Mouse (Mus musculus): ENCODE data around the gene Cyth1. TPM values are rescaled to one million over a fixed set of nuclear protein-coding genes. Genes with fewer than 3 reads are reported as not detected.
A peak's percentile ranks its signal among the peaks of the same experiment; 100 is the strongest.

Cyth1 gene
- polyA plus RNA-seq, 1 experiment from 2014 or later = 12.4 TPM

DNA sequence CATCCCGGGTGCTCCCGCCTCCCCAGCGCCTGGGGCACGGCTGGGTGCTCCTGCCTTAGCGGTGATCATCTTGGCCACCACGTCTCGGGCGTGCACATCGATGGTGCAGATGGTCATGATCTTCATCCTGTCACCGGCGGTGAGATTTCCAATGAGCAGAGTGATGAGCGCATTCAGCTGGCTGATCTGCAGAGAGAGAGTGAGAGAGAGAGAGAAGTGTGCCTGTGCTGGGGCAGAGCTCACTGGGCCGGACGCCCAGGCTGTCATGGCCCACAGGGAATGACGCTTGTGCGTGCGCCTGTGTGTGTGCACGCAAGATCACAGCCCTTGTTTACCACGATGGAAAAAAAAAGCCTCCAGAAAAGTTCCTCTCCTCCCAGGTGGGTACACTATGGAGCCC lies 159.5 kb downstream of the Cyth1 start:
- Histone ChIP-seq H3K4me1 (ENCODE audit: control insufficient read depth, insufficient read depth, low read length) (peaks cover 13% of the 10 kb centered on the region; the same call in 1 of the 2 replicates), H3K4me2 (replicated peaks; ENCODE audit: low read depth, low read length) (no peak overlapping the region), H3K27me3 (ENCODE audit: control insufficient read depth, insufficient read depth, low read length) (no peaks in the 10 kb centered on the region), H3K27ac (ENCODE audit: low read depth, low read length) (no peak overlapping the region), H3K36me3 (ENCODE audit: control insufficient read depth, insufficient read depth, low read length) (no peaks in the 10 kb centered on the region), H3K9me3 (ENCODE audit: control insufficient read depth, low read length) (peaks cover 6% of the 10 kb centered on the region; the same call in 1 of the 2 replicates), H3K9ac (ENCODE audit: low read depth, low read length) (no peak overlapping the region), H3K4me3 (ENCODE audit: low read length) (no peak overlapping the region)
- ATAC-seq (ENCODE audit: low FRiP score, low TSS enrichment) = no peak
- WGBS = 86% methylated on average over 19 of the region's 19 CpGs

DNA sequence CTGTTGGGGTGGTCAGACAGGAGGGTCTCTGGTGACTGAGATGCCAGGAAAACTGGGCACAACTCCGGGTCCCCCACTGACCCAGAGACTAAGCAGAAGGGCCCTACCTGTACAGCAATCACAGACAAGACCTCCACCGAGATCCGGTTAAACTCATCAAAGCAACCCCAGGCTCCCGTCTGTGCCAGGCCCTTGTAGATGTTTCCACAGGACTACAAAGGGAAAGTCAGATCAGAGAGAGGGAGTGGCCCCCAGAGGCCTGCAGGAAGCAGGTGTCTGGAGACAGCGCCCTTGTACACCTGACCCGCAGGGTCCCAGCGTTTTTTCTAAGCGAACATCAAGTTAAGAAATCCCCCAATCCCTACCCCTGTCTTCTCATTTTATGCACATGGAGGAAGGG lies 162.4 kb downstream of the Cyth1 start:
- Histone ChIP-seq H3K9me3 (ENCODE audit: control insufficient read depth, low read length) (peaks cover 2% of the 10 kb centered on the region; the same call in 1 of the 2 replicates), H3K4me3 (ENCODE audit: low read length) (no peak overlapping the region), H3K9ac (ENCODE audit: low read depth, low read length) (no peak overlapping the region), H3K36me3 (ENCODE audit: control insufficient read depth, insufficient read depth, low read length) (no peaks in the 10 kb centered on the region), H3K27ac (ENCODE audit: low read depth, low read length) (no peak overlapping the region), H3K4me2 (replicated peaks; ENCODE audit: low read depth, low read length) (no peak overlapping the region), H3K27me3 (ENCODE audit: control insufficient read depth, insufficient read depth, low read length) (no peaks in the 10 kb centered on the region), H3K4me1 (ENCODE audit: control insufficient read depth, insufficient read depth, low read length) (peaks cover 18% of the 10 kb centered on the region; the same call in 1 of the 2 replicates)
- WGBS = 72% methylated on average over 8 of the region's 8 CpGs
- ATAC-seq (ENCODE audit: low FRiP score, low TSS enrichment) = no peak

DNA sequence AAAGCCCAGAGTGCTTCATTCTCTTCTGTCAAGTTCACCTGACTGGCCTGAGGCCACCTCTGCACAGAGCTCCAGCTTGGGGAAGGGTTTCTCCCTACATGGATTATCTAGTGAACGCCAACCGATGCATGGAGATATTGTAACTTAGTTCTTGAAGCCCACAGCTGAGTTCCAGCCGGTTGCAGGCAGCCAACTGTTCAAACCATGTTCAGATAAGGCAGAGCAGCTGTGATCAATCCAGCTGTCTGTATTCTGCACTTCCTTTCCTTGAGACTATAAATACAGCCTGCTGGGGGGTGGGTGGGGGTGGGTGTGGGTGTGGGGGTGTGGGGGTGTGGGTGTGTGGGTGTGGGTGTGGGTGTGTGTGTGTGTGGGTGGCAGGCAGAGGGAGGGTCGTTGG lies 163.2 kb downstream of the Cyth1 start:
- no peak overlapping the region for H3K4me3 ChIP-seq (ENCODE audit: low read length)
- no peak overlapping the region for H3K9ac ChIP-seq (ENCODE audit: low read depth, low read length)
- peaks cover 18% of the 10 kb centered on the region; the same call in 1 of the 2 replicates for H3K4me1 ChIP-seq (ENCODE audit: control insufficient read depth, insufficient read depth, low read length)
- 39% methylated on average over 4 of the region's 4 CpGs for WGBS
- no peak overlapping the region for H3K27ac ChIP-seq (ENCODE audit: low read depth, low read length)
- H3K9me3 ChIP-seq (ENCODE audit: control insufficient read depth, low read length) = no peaks in the 10 kb centered on the region
- no peak overlapping the region for H3K4me2 ChIP-seq (replicated peaks; ENCODE audit: low read depth, low read length)
- H3K36me3 ChIP-seq (ENCODE audit: control insufficient read depth, insufficient read depth, low read length) = no peaks in the 10 kb centered on the region
- no peak for ATAC-seq (ENCODE audit: low FRiP score, low TSS enrichment)
- no peaks in the 10 kb centered on the region for H3K27me3 ChIP-seq (ENCODE audit: control insufficient read depth, insufficient read depth, low read length)

DNA sequence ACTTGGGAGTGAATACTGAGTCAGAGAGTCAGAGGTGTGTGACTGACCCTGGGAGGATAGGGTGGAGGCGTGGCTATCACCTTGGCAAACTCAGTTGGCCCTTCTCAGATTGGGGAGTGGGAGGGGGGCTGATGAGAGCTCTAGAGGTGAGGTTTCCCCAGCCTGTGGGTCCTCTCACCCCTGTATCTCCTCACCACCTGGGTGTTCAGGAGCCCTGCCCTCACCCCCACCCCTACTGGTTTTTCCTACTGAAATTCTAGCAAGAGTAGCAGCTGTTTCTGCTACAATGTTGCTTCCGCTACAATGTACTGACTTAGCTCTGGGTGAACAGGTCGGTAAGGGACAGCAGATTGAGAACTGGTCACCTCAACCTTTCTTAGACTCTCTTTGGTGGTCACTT lies 164.1 kb downstream of the Cyth1 start:
- H3K4me1 ChIP-seq (ENCODE audit: control insufficient read depth, insufficient read depth, low read length) = peaks cover 24% of the 10 kb centered on the region; the same call in 1 of the 2 replicates
- H3K4me3 ChIP-seq (ENCODE audit: low read length) = no peak overlapping the region
- no peak overlapping the region for H3K27ac ChIP-seq (ENCODE audit: low read depth, low read length)
- WGBS = 73% methylated on average over 3 of the region's 3 CpGs
- H3K36me3 ChIP-seq (ENCODE audit: control insufficient read depth, insufficient read depth, low read length) = no peaks in the 10 kb centered on the region
- ATAC-seq (ENCODE audit: low FRiP score, low TSS enrichment) = no peak
- H3K4me2 ChIP-seq (replicated peaks; ENCODE audit: low read depth, low read length) = no peak overlapping the region
- H3K9ac ChIP-seq (ENCODE audit: low read depth, low read length) = no peak overlapping the region
- no peaks in the 10 kb centered on the region for H3K27me3 ChIP-seq (ENCODE audit: control insufficient read depth, insufficient read depth, low read length)
- H3K9me3 ChIP-seq (ENCODE audit: control insufficient read depth, low read length) = no peaks in the 10 kb centered on the region

DNA sequence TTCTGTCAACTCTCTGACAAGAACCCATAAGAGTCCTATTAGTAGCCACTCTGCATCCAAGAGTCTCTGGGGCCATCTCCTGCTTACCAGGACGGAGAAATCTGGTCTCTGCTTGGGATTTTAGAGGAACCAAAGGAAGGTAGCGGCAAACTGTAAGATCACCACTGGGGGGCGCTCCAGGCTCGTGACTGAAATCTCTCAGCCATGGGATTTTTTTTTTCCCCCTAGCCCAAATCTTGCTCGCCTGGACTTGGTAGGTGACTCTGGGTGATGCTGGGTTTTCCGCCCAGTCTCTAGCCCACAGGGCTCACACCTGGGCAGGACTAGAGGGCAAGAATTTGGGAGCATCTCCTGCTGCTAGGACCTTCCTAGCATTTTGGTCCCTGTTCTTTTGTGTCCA lies 164.6 kb downstream of the Cyth1 start:
- H3K4me1 ChIP-seq (ENCODE audit: control insufficient read depth, insufficient read depth, low read length) = peaks cover 24% of the 10 kb centered on the region; the same call in 1 of the 2 replicates
- no peaks in the 10 kb centered on the region for H3K27me3 ChIP-seq (ENCODE audit: control insufficient read depth, insufficient read depth, low read length)
- 0 out of 2 replicates have a peak overlapping the region, but pooled peaks have one; percentile 1 for H3K9ac ChIP-seq (ENCODE audit: low read depth, low read length)
- no peaks in the 10 kb centered on the region for H3K9me3 ChIP-seq (ENCODE audit: control insufficient read depth, low read length)
- H3K27ac ChIP-seq (ENCODE audit: low read depth, low read length) = no peak overlapping the region
- H3K4me3 ChIP-seq (ENCODE audit: low read length) = no peak overlapping the region
- no peak for ATAC-seq (ENCODE audit: low FRiP score, low TSS enrichment)
- H3K4me2 ChIP-seq (replicated peaks; ENCODE audit: low read depth, low read length) = no peak overlapping the region
- H3K36me3 ChIP-seq (ENCODE audit: control insufficient read depth, insufficient read depth, low read length) = no peaks in the 10 kb centered on the region
- WGBS = 14% methylated on average over 6 of the region's 6 CpGs

DNA sequence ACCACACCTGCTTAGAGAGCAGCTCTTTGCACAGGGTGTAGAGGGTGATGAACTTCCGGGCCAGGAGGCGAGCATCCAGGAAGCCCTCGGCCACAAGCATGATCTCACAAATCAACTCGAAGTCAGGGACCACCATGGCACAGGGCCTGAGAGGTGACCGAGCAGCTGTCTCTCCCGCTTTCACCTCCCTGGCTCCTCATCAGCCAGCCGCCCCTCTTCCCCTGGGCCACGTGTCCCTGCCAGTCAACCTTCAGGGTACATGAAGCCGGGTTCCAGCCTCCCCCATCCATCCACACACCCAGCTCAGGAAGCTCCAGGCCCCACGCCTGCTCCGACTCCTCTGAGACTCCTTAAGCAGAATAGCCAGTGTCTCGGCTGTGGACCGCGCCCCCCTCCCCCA lies 166.1 kb downstream of the Cyth1 start:
- H3K27me3 ChIP-seq (ENCODE audit: control insufficient read depth, insufficient read depth, low read length) = no peaks in the 10 kb centered on the region
- H3K9ac ChIP-seq (ENCODE audit: low read depth, low read length) = no peak overlapping the region
- H3K4me1 ChIP-seq (ENCODE audit: control insufficient read depth, insufficient read depth, low read length) = peaks cover 22% of the 10 kb centered on the region; the same call in 1 of the 2 replicates
- ATAC-seq (ENCODE audit: low FRiP score, low TSS enrichment) = no peak
- 72% methylated on average over 14 of the region's 14 CpGs for WGBS
- H3K4me2 ChIP-seq (replicated peaks; ENCODE audit: low read depth, low read length) = no peak overlapping the region
- H3K9me3 ChIP-seq (ENCODE audit: control insufficient read depth, low read length) = no peaks in the 10 kb centered on the region
- H3K27ac ChIP-seq (ENCODE audit: low read depth, low read length) = no peak overlapping the region
- H3K36me3 ChIP-seq (ENCODE audit: control insufficient read depth, insufficient read depth, low read length) = no peaks in the 10 kb centered on the region
- no peak overlapping the region for H3K4me3 ChIP-seq (ENCODE audit: low read length)

Other genes with a start within 250 kb of the Cyth1 start
- 0.20 and 0.23 TPM in 2 replicates for gene Dnah17, start 118.0 kb downstream of the Cyth1 start, polyA plus RNA-seq (2014; fragmentation: Nextera tagmentation; extraction: Ambion mirVana)
- gene Usp36, start 41.7 kb upstream of the Cyth1 start, polyA plus RNA-seq (2014; fragmentation: Nextera tagmentation; extraction: Ambion mirVana) = 12.2 and 18.1 TPM in 2 replicates
- 0.41 and 0.42 TPM in 2 replicates for gene Cep295nl, start 93.9 kb upstream of the Cyth1 start, polyA plus RNA-seq (2014; fragmentation: Nextera tagmentation; extraction: Ambion mirVana)
- 58.7 and 102 TPM in 2 replicates for gene Timp2, start 107.1 kb upstream of the Cyth1 start, polyA plus RNA-seq (2014; fragmentation: Nextera tagmentation; extraction: Ambion mirVana)
- 11.8 and 13.0 TPM in 2 replicates for gene Lgals3bp, start 153.5 kb upstream of the Cyth1 start, polyA plus RNA-seq (2014; fragmentation: Nextera tagmentation; extraction: Ambion mirVana)
- 19.0 and 24.1 TPM in 2 replicates for gene Cant1, start 170.5 kb upstream of the Cyth1 start, polyA plus RNA-seq (2014; fragmentation: Nextera tagmentation; extraction: Ambion mirVana)
- 2.8 and 4.0 TPM in 2 replicates for gene C1qtnf1, start 179.6 kb upstream of the Cyth1 start, polyA plus RNA-seq (2014; fragmentation: Nextera tagmentation; extraction: Ambion mirVana)
- 3.9 and 9.7 TPM in 2 replicates for gene Engase, start 228.2 kb upstream of the Cyth1 start, polyA plus RNA-seq (2014; fragmentation: Nextera tagmentation; extraction: Ambion mirVana)